Mouse (Mus musculus): ENCODE results near the gene Snap47.

DNA sequence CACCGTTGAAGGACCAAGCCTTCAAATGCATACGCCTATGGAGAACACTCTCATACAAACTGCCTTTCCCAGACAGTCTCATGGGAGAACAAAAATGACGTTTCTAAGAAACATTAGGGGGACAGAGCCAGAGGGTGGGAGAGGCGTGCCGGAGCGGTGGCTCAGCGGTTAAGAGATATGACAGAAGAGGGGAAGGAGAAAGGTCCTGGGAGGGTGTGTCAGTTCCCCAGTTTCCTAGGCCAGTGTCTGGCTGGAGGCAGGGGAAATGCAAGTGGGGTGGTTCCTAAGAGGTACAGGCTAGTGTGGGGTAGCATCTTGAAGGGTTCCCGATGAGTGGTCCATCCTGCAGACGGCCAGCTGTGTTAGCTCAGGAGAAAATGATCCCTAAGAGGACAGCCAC is 89.7 kb downstream of the Snap47 start:
- TF ChIP-seq CTCF (IDR thresholded peaks at IDR 0.05; ENCODE audit: control insufficient read depth, insufficient read depth, low read length) (no peak), POLR2A (IDR thresholded peaks at IDR 0.05; ENCODE audit: borderline replicate concordance, control insufficient read depth, low read depth, low read length) (no peak)
